Mouse (Mus musculus) small intestine, adult 10 weeks (tissue): ENCODE measurements around the gene Amtn. TPM values are rescaled to one million over a fixed set of nuclear protein-coding genes. Genes with fewer than 3 reads are reported as not detected.

Source experiments
- polyA plus RNA-seq: library from polyadenylated mRNA; stranded (reverse); fragments of 350-450 nt; fragmentation: Illumina TruSeq; extraction: RNeasy Lipid Tissue Mini Kit (QIAGEN cat#74804); gene quantifications from one replicate; pipeline ENCODE4 v1.2.3, GENCODE M21; 2014; ENCODE audit warnings: low replicate concordance

Gene Amtn
- not detected for polyA plus RNA-seq

DNA sequence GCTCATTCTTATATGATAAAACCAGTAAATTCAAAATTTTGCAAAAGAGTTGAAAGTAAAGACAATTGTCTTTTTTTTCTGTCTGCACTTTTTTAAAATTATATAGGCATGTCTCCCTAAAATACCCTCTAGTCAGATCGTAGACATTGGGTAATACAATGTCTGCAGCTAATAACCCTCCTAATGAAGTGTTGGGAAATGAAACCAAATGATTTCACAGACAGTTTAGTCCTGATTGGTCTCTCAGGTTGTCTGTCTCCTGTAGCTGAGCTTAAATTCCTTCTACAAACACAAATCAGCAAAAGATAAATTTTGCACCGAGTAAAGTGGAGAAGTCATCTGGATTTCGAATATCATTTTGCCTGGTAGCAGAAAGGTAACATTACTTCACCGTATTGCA lies at the start of gene Amtn:
Amtn (plus strand) TSS at position 301 of the 400 bp plus-strand sequence.

Other genes with a start within 250 kb of the Amtn start
- gene Gm11115, start 222.0 kb upstream of the Amtn start, polyA plus RNA-seq, result not detected
- not detected for gene Gm7714, start 107.2 kb upstream of the Amtn start, polyA plus RNA-seq
- not detected for gene Prol1, start 58.8 kb upstream of the Amtn start, polyA plus RNA-seq
- not detected for gene Ambn, start 79.9 kb downstream of the Amtn start, polyA plus RNA-seq
- 0.07 TPM for gene Enam, start 111.9 kb downstream of the Amtn start, polyA plus RNA-seq
- 1,623 TPM for gene Jchain, start 151.8 kb downstream of the Amtn start, polyA plus RNA-seq
- 48.4 TPM for gene Utp3, start 178.4 kb downstream of the Amtn start, polyA plus RNA-seq
- 71.3 TPM for gene Rufy3, start 188.9 kb downstream of the Amtn start, polyA plus RNA-seq